Mouse (Mus musculus) testis, adult 2 months (tissue): ENCODE data around the gene Hic2.

ENCODE experiments used
- CTCF ChIP-seq: fragments of 200-500 bp; IDR thresholded peaks from 2 replicates; pipeline ENCODE4 v1.5.1; 2012; ENCODE audit warnings: low read depth, mild to moderate bottlenecking, inconsistent platforms, low read length, moderate library complexity; ENCODE audit not compliant: control insufficient read depth, insufficient read depth, insufficient replicate concordance
- POLR2A ChIP-seq: fragments of 200-500 bp; IDR thresholded peaks from 2 replicates; pipeline ENCODE4 v1.6.1; 2012; ENCODE audit warnings: low read depth, mild to moderate bottlenecking, inconsistent platforms, low read length, moderate library complexity; ENCODE audit not compliant: control insufficient read depth

DNA sequence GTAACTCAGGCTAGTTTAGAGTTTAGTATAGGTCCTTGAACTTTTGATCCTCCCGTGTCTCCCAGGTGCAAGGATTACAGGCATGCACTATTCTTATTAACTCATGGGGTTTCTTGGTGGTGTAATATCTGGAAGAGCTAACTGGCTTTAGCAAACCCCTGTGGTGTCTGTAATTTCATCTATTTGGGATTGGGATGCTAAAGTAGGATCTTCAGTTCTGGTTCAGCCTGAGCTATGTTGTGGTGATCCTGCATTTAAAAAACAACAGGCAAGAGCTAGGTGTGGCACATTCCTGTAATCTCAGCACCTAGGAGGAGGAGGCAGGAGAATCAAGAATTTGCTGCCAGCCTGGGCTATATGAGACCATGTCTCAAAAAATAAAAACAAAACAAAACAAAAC, 11.6 kb downstream of the Hic2 start:
- TF ChIP-seq CTCF (no peak), POLR2A (no peak)
